Mouse (Mus musculus): ENCODE data around the gene Samd8.

Gene Samd8

GRCm38 (mm10) chr14:21831830-21832403, 81.6 kb downstream of the Samd8 start:
- no peak for DNase-seq

- DNase-seq = no peak
Observed at GRCm38 (mm10) chr14:21838336-21839017, 88.1 kb downstream of the Samd8 start.

GRCm38 (mm10) chr14:21841819-21842592, 91.7 kb downstream of the Samd8 start:
- no peak for DNase-seq

DNA sequence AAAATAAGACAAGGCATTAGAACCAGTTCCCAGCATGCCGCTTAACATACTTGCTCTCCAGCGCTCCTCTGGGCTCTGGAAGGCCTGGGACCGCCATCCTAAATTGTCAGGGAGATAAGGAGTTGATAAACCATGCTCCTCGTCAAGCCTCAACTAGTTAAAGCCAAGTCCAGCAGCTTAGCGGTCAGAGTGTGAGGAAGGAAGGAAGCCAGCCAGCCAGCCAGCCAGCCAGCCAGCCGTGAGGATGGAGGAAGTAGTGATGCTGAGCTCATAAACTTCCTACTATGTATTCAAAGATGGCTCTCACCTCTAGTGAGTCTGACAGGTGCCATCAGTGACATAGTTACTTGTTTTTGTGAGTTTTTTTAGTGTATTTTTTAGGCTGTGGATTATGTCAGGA, 92.9 kb downstream of the Samd8 start:
- no peak for DNase-seq

DNA sequence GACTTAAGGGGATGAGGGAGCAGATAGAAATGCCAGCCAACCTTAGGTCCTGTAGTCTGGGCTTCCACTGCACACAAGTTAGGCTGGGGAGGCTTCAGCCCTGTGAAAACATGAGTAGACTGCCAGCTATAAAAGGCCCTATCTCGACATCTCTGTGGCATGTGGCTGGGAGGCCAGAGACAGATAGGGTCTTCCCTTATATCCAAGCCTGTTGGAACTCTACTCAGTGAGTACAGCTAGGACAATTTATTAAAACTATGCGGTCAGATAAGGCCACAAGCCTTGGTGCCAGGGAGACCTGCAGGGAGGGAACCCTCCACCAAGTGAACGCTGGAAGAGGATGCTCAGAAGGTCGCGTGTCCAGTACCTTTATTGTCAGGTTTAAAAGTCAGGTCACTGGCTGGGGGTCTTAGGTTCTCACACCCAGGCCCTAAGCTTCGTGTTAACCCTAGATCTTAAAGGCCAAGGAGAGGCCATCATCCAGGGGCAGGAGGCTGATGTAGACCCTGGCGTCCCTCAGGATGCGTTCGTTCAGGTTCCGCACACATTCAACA, 96.6 kb downstream of the Samd8 start:
- no peak for DNase-seq

DNA sequence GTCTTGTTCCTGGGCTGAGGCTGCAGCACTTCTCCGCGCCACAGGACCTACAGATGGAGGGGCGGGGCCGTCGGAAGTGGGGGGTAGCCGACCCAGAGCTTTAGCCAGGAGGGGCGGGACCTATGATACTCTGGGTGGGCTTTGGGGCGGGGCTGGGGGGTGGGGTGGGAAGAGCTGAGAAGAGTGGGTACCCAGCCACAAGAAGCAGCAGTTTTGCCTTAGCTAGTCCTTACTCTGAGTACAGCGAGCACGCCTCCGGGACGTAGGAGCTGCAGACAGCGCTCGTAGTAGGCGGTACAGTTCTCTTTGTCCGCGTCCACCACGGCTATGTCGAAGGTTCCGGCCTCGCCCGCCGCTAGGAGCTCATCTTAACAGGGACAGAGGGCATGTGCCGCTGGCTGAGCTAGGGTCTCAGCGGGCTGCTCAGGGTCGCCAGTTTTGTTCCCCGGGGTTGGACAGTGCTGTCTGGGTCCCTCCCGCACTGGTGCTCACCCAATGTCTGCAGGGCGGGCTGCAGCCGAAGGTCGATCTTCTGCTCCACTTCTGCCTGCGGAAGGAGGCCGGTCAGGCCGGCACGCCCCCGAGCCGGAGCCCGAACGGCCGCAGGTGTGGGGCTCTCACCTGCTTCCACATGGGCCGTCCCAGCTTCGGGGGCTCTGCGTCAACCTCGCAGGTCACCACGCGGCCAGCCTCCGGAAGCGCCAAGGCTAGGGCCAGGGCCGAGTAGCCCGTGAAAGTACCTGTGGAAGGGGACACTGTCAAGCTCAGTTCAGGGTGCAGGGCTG, 97.2 kb downstream of the Samd8 start:
- peak; percentile 91 to 95 for DNase-seq
